ENCODE assay signal across 8 mouse cellular contexts in the genomic region with DNA sequence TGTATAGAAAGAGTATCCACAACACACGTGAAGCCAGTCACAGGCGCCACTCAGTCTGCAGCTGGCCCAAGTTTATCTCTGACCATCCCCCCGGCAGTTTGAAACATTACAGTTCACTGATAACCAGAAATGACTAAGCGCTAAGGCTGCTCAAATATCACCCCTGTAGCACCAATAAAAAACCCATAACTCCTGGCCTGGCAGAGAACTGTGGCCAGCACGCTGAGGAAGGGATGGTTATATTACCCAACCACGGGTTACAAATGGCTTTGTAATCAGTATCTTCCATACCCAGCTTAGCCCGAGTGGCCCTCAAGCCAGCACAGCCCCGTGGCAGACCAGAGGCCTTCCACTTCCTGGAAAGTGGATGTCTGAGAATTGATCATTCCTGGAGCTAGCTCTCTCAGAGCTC.
DNase-seq lines count a peak whose midpoint lies in the region; ATAC-seq and TF ChIP-seq lines count a peak whose summit lies in the region.

No protein-coding gene starts in this region.

- no peak overlapping the region for H3K4me2 ChIP-seq in kidney, embryonic 16.5 days (replicated peaks; ENCODE audit: low read depth, low read length)
- H3K4me2 ChIP-seq in intestine, embryonic 16.5 days (ENCODE audit: low read depth, low read length), result no peak overlapping the region
- H3K4me2 ChIP-seq in midbrain, postnatal 0 days (ENCODE audit: low read depth, low read length, poor library complexity, severe bottlenecking), result no peak overlapping the region

- peak; percentile 39; the same call in 1 of the 2 replicates for ATAC-seq in kidney, embryonic 16.5 days (ENCODE audit: low FRiP score, low TSS enrichment)
- ATAC-seq in intestine, embryonic 16.5 days, result peak; percentile 95
- no peak for ATAC-seq in midbrain, postnatal 0 days (ENCODE audit: low FRiP score)

- no peaks in the 10 kb centered on the region for H3K27me3 ChIP-seq in kidney, embryonic 16.5 days (ENCODE audit: insufficient read depth, low read length)
- H3K27me3 ChIP-seq in intestine, embryonic 16.5 days (replicated peaks; ENCODE audit: control insufficient read depth, insufficient read depth, low read length), result no peaks in the 10 kb centered on the region
- no peaks in the 10 kb centered on the region for H3K27me3 ChIP-seq in midbrain, postnatal 0 days (ENCODE audit: insufficient read depth, low read length)

- peaks cover 6% of the 10 kb centered on the region for H3K4me1 ChIP-seq in kidney, embryonic 16.5 days (ENCODE audit: insufficient read depth, low read length)
- peaks cover 6% of the 10 kb centered on the region for H3K4me1 ChIP-seq in intestine, embryonic 16.5 days (ENCODE audit: control insufficient read depth, insufficient read depth, low read length)
- H3K4me1 ChIP-seq in midbrain, postnatal 0 days (ENCODE audit: insufficient read depth, low read length), result no peaks in the 10 kb centered on the region

- no peak for DNase-seq in kidney, postnatal 25 days
- peak; percentile 68 for DNase-seq in adrenal gland, adult 2 months
- DNase-seq in spleen, postnatal 10 days (ENCODE audit: low spot score in 2 of 2), result peak; percentile 66 to 68
- DNase-seq in layer of hippocampus, adult 8-10 months (ENCODE audit: low spot score in 2 of 2), result no peak
- DNase-seq in kidney, postnatal 10 days, result no peak
- DNase-seq in midbrain, postnatal 0 days (ENCODE audit: low spot score), result no peak

- TF ChIP-seq CTCF in midbrain, postnatal 0 days (IDR thresholded peaks at IDR 0.05), result no peak

- H3K27ac ChIP-seq in kidney, embryonic 16.5 days (ENCODE audit: low read length), result no peak overlapping the region
- peak overlapping the region; percentile 95 for H3K27ac ChIP-seq in intestine, embryonic 16.5 days (ENCODE audit: low read length)
- no peak overlapping the region for H3K27ac ChIP-seq in midbrain, postnatal 0 days (ENCODE audit: low read depth, low read length)

- H3K36me3 ChIP-seq in kidney, embryonic 16.5 days (ENCODE audit: insufficient read depth, low read length), result no peaks in the 10 kb centered on the region
- H3K36me3 ChIP-seq in intestine, embryonic 16.5 days (ENCODE audit: control insufficient read depth, insufficient read depth, low read length), result no peaks in the 10 kb centered on the region
- no peaks in the 10 kb centered on the region for H3K36me3 ChIP-seq in midbrain, postnatal 0 days (ENCODE audit: insufficient read depth, low read length)

- H3K9ac ChIP-seq in kidney, embryonic 16.5 days (replicated peaks; ENCODE audit: low read length), result no peak overlapping the region
- peak overlapping the region; percentile 21; the same call in 1 of the 2 replicates for H3K9ac ChIP-seq in intestine, embryonic 16.5 days (ENCODE audit: low read depth, low read length)
- H3K9ac ChIP-seq in midbrain, postnatal 0 days (replicated peaks; ENCODE audit: low read length, poor library complexity, severe bottlenecking), result no peak overlapping the region

- WGBS in kidney, embryonic 16.5 days, result 27% methylated on average over 8 of the region's 8 CpGs
- 29% methylated on average over 8 of the region's 8 CpGs for WGBS in intestine, embryonic 16.5 days
- 90% methylated on average over 8 of the region's 8 CpGs for WGBS in midbrain, postnatal 0 days

- H3K9me3 ChIP-seq in kidney, embryonic 16.5 days (ENCODE audit: low read length), result no peaks in the 10 kb centered on the region
- peaks cover 3% of the 10 kb centered on the region; the same call in 1 of the 2 replicates for H3K9me3 ChIP-seq in intestine, embryonic 16.5 days (ENCODE audit: control insufficient read depth, low read length)
- H3K9me3 ChIP-seq in midbrain, postnatal 0 days (ENCODE audit: low read length), result no peaks in the 10 kb centered on the region

- H3K4me3 ChIP-seq in kidney, embryonic 16.5 days (ENCODE audit: low read length), result no peak overlapping the region
- H3K4me3 ChIP-seq in intestine, embryonic 16.5 days (ENCODE audit: low read length), result no peak overlapping the region
- H3K4me3 ChIP-seq in midbrain, postnatal 0 days (ENCODE audit: low read depth, low read length), result no peak overlapping the region

Comparison
In these comparisons a context has a peak if more than half of its experiments do, and no peak if none do; other contexts are left out.
1. DNase-seq: peak in adrenal gland, adult 2 months (single experiment) and spleen, postnatal 10 days (2 of 2); none in kidney, postnatal 25 days (0 of 2), layer of hippocampus, adult 8-10 months (0 of 2), kidney, postnatal 10 days (single experiment) and midbrain, postnatal 0 days (single experiment).